Mouse (Mus musculus) hindbrain, embryonic 13.5 days (tissue): ENCODE data around the gene Slc25a38. TPM values are rescaled to one million over a fixed set of nuclear protein-coding genes. Genes with fewer than 3 reads are reported as not detected.
"Not testable (repeated sequence)": the region's sequence is repeated elsewhere in the genome, so short reads cannot be mapped to it uniquely, and the experiment has no call there.

ENCODE experiments used
- ATAC-seq: fragments of 200-750 bp; cut with Nextera tagmentation; 2 replicates; pipeline ENCODE4 v1.8.0; 2017; ENCODE audit warnings: moderate TSS enrichment; ENCODE audit not compliant: low FRiP score
- H3K27ac ChIP-seq: fragments of 300-500 bp; sonication (generic); 2 replicates; pipeline ENCODE4 v1.5.1; 2015; ENCODE audit warnings: inconsistent platforms, mild to moderate bottlenecking, moderate library complexity
- H3K27me3 ChIP-seq: fragments of 300-500 bp; sonication (generic); 2 replicates; pipeline ENCODE4 v1.6.1; 2015; ENCODE audit warnings: mild to moderate bottlenecking, inconsistent platforms
- H3K36me3 ChIP-seq: fragments of 300-500 bp; sonication (generic); 2 replicates; pipeline ENCODE4 v1.6.1; 2015; ENCODE audit warnings: mild to moderate bottlenecking, inconsistent platforms
- H3K4me1 ChIP-seq: fragments of 300-500 bp; sonication (generic); replicated peaks from 2 replicates; pipeline ENCODE4 v1.6.1; 2015; ENCODE audit warnings: inconsistent platforms
- H3K4me2 ChIP-seq: fragments of 300-500 bp; sonication (generic); 2 replicates; pipeline ENCODE4 v1.6.1; 2015; ENCODE audit warnings: inconsistent platforms, mild to moderate bottlenecking, moderate library complexity
- H3K4me3 ChIP-seq: fragments of 300-500 bp; sonication (generic); 2 replicates; pipeline ENCODE4 v1.5.1; 2015; ENCODE audit warnings: mild to moderate bottlenecking, inconsistent platforms
- H3K9ac ChIP-seq: fragments of 300-500 bp; sonication (generic); 2 replicates; pipeline ENCODE4 v1.6.1; 2015; ENCODE audit warnings: mild to moderate bottlenecking, inconsistent platforms
- H3K9me3 ChIP-seq: fragments of 300-500 bp; sonication (generic); 2 replicates; pipeline ENCODE4 v1.6.1; 2016; ENCODE audit warnings: inconsistent platforms
- WGBS: fragments of 180-500 bp; shearing (Covaris S2); methylation state at CpG from one replicate; pipeline ENCODE4 v1.1.7; 2015; 5-methylcytosine and 5-hydroxymethylcytosine counted together
- polyA plus RNA-seq: library from polyadenylated mRNA; unstranded; fragments of >200 nt; fragmentation: Nextera tagmentation; extraction: Ambion mirVana; gene quantifications from 2 replicates; pipeline ENCODE4 v1.2.1, GENCODE M21; 2015

Slc25a38 gene
- polyA plus RNA-seq, 1 experiment from 2014 or later, result 35.5 TPM

DNA sequence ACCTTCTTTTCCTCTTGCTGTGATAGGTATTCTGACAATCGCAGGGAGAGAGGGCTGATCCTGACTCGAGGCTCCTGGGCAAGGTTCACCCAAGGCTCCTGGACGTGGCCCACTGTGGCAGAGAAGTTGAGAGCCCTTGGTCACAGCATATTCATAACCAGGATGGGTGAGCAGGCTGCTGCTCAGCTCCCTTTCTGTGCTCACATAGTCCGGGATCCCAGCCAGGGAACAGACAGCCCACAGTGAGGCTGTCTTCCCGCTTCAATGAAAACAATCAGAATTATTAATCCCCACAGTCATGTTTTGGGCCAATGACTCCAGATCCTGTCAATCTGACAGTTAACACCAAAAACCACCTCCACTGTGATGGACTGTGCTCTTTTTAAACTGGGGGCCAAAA lies 28.2 kb upstream of the Slc25a38 start:
- Histone ChIP-seq H3K4me1 (no peaks in the 10 kb centered on the region), H3K4me2 (no peak overlapping the region), H3K27me3 (no peaks in the 10 kb centered on the region), H3K4me3 (no peak overlapping the region), H3K27ac (no peak overlapping the region), H3K9ac (no peak overlapping the region), H3K36me3 (no peaks in the 10 kb centered on the region), H3K9me3 (no peaks in the 10 kb centered on the region)
- 82% methylated on average over 5 of the region's 5 CpGs for WGBS
- no peak for ATAC-seq

DNA sequence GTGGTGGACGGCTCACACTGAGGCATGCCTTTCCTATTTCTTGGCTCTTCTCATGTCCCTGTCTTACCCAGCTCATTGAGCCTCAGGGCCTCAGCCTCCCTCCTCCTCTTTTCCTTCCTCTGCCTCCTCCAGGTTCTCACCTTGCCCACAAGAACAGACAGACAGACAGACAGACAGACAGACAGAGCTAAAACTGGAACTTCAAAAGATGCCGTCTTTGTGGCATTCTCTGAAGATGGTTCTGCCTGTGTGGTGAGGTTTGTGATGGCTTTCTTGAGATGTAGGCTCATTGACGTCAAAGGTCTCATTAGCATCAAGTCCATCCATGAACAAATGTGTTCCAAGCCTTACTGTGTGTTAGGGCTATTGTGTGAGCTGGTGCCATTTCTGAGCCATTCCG lies 27.5 kb upstream of the Slc25a38 start:
- Histone ChIP-seq H3K9me3 (no peaks in the 10 kb centered on the region), H3K4me3 (no peak overlapping the region), H3K36me3 (no peaks in the 10 kb centered on the region), H3K27me3 (no peaks in the 10 kb centered on the region), H3K9ac (no peak overlapping the region), H3K4me2 (no peak overlapping the region), H3K4me1 (no peaks in the 10 kb centered on the region), H3K27ac (no peak overlapping the region)
- WGBS, result 66% methylated on average over 4 of the region's 4 CpGs
- ATAC-seq, result no peak

DNA sequence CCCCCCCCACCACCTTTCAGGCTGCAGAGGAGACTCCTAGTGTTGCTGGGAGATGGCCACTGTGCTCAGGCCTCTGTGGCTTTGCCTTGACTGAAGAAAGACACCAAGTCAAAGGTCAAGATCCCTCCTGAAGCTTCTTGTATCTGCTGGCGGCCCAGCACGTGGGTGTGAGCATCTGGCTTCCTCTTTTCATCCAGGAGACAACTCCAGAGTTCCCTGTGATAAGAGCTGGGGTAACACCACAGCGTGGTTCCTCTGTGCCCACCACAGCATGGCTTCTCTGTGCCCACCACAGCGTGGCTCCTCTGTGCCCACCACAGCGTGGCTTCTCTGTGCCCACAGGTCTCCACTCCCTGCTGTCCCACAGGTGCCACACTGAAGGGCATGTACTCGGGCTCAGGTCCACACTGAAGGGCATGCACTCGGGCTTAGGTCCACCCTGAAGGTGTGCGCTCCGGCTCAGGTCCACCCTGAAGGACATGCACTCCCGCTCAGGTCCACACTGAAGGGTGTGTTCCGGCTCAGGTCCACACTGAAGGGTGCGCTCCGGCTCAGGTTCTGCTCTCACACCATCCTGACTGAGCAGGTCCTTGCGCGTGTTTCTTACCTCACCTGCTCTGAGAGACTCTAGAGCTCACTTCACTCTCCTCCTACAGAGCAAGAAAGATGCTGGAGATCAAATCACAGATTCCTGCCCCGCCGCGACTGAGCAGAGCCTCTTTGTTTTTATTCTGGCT lies 26.8 kb upstream of the Slc25a38 start:
- Histone ChIP-seq H3K4me3 (no peak overlapping the region), H3K27me3 (no peaks in the 10 kb centered on the region), H3K27ac (no peak overlapping the region), H3K9me3 (no peaks in the 10 kb centered on the region), H3K9ac (no peak overlapping the region), H3K4me1 (no peaks in the 10 kb centered on the region), H3K4me2 (no peak overlapping the region), H3K36me3 (no peaks in the 10 kb centered on the region)
- no peak for ATAC-seq
- WGBS, result 82% methylated on average over 18 of the region's 18 CpGs

DNA sequence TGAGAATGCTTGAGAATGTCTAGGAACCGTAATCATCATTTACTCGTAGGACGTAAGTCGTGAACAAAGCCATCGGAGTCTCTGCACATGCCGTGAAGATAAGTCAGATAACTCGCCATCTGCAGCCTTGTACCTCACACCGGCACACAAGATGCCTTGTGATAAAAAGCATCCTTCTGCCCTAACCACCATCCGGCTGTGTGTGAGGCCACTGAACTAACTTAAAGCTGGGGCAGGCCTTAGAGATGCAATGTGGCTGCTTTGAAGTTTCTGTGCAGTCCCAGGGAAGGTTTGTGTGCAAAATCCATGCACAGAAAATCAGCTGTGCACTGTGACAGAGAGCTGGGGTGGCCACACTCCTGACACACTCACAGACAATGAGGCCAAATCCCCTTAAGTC lies 25.8 kb upstream of the Slc25a38 start:
- Histone ChIP-seq H3K4me2 (no peak overlapping the region), H3K4me3 (no peak overlapping the region), H3K27me3 (no peaks in the 10 kb centered on the region), H3K27ac (no peak overlapping the region), H3K4me1 (no peaks in the 10 kb centered on the region), H3K9me3 (0 out of 2 replicates have a peak, but pooled peaks cover 4% of the 10 kb centered on the region), H3K36me3 (no peaks in the 10 kb centered on the region), H3K9ac (no peak overlapping the region)
- ATAC-seq, result no peak
- 91% methylated on average over 9 of the region's 9 CpGs for WGBS

DNA sequence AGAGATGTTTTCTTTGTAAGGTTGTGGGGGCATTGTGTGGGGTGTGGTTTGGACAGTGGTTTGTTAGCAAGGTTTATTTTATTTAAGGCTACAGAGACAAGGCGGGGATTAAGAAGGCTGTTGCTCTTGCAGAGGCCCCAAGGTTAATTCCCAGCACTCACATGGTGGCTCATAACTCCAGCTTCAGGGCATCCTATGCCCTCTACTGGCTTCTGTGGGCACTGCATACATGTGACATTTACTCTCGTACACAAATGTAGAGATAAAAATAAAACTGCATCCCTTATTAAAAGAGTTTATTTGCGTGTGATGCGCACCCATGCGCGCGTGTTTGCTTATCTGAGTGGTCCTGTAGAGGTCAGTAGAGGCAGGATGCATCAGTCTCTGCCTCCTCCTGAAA lies 21.0 kb upstream of the Slc25a38 start:
- no peak for ATAC-seq
- Histone ChIP-seq H3K4me3 (no peak overlapping the region), H3K27me3 (no peaks in the 10 kb centered on the region), H3K36me3 (no peaks in the 10 kb centered on the region), H3K4me1 (no peaks in the 10 kb centered on the region), H3K27ac (no peak overlapping the region), H3K4me2 (no peak overlapping the region), H3K9ac (no peak overlapping the region), H3K9me3 (0 out of 2 replicates have a peak, but pooled peaks cover 5% of the 10 kb centered on the region)
- 88% methylated on average over 7 of the region's 7 CpGs for WGBS

DNA sequence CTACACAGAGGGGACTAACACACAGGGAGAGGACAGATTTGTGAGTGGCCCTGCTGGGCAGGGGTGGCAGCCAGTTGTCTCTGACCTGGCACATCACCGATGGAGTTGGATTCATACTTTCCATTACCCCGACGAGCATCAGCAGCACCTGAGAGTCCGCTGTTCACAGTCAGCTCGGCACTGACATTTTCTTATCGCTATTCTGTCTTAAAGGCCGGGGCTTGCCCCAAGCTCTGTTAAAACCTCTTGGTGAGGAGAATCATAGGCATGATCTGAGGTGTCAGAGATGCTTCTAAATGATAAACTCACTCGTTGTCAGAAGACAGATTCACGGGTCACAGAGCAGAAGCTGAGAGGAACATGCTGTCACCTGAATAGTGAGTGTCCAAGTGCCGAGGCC lies 19.1 kb upstream of the Slc25a38 start:
- no peaks in the 10 kb centered on the region for H3K4me1 ChIP-seq
- no peak for ATAC-seq
- no peaks in the 10 kb centered on the region for H3K27me3 ChIP-seq
- no peak overlapping the region for H3K4me2 ChIP-seq
- 90% methylated on average over 10 of the region's 10 CpGs for WGBS
- H3K36me3 ChIP-seq, result no peaks in the 10 kb centered on the region
- no peak overlapping the region for H3K27ac ChIP-seq
- H3K9me3 ChIP-seq, result 0 out of 2 replicates have a peak, but pooled peaks cover 5% of the 10 kb centered on the region
- H3K9ac ChIP-seq, result no peak overlapping the region
- H3K4me3 ChIP-seq, result no peak overlapping the region

DNA sequence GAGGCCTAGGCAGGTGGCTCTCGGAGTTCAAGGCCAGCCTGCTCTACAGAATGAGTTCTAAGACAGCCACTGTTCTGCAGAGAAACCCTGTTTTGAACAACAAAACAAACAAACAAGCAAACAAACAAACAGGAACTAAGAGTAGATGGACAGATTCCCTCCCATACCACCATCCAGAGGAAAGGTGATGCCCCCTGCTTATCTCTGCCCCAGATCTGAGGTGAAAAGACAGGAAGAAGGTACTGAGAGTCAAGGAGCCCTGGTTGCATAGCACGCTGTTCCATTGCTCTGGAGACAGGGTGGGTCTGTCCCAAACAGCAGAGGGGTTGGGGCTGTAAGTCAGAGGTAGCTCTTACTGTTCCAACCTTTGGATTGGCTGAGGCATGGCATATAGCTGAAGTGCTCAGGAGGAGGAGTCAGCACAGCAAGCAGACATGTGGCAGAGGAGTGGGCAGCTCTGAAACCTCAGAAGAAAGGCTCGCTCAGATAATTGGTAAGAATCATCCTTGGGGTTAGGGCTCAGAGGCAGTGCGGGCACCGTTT lies 18.4 kb upstream of the Slc25a38 start, which contains the start of gene Ccr8:
Gene Ccr8 (plus strand): TSS at position 419 of the 543 bp plus-strand sequence.
- no peak within 1 kb of the TSS for H3K9ac ChIP-seq

DNA sequence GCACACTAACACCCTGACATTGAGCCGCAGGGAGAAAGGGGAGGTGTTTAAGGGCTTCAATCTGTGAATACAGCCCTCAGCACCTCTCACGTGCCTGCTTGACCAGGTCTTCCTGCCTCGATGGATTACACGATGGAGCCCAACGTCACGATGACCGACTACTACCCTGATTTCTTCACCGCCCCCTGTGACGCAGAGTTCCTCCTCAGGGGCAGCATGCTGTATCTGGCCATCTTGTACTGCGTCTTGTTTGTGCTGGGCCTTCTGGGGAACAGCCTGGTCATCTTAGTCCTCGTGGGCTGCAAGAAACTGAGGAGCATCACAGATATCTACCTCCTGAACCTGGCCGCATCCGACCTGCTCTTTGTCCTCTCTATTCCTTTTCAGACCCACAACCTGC lies 16.5 kb upstream of the Slc25a38 start:
- whole genome bisulfite sequencing, result 91% methylated on average over 13 of the region's 13 CpGs
- no peak overlapping the region for H3K27ac ChIP-seq
- H3K9ac ChIP-seq, result no peak overlapping the region
- 0 out of 2 replicates have a peak, but pooled peaks cover 5% of the 10 kb centered on the region for H3K9me3 ChIP-seq
- H3K27me3 ChIP-seq, result no peaks in the 10 kb centered on the region
- no peaks in the 10 kb centered on the region for H3K4me1 ChIP-seq
- H3K36me3 ChIP-seq, result no peaks in the 10 kb centered on the region
- H3K4me2 ChIP-seq, result no peak overlapping the region
- no peak overlapping the region for H3K4me3 ChIP-seq
- no peak for ATAC-seq

More for the DNA sequence above, 18.4 kb upstream of the Slc25a38 start, which contains the start of gene Ccr8:
- Histone ChIP-seq H3K4me2 (no peak within 1 kb of the TSS), H3K27ac (no peak within 1 kb of the TSS), H3K4me1 (no peaks in the 10 kb centered on the region), H3K27me3 (no peaks in the 10 kb centered on the region), H3K4me3 (no peak within 1 kb of the TSS), H3K9me3 (0 out of 2 replicates have a peak, but pooled peaks cover 5% of the 10 kb centered on the region), H3K36me3 (no peaks in the 10 kb centered on the region)
- ATAC-seq, result no peak
- 87% methylated on average over 5 of the region's 5 CpGs for WGBS

DNA sequence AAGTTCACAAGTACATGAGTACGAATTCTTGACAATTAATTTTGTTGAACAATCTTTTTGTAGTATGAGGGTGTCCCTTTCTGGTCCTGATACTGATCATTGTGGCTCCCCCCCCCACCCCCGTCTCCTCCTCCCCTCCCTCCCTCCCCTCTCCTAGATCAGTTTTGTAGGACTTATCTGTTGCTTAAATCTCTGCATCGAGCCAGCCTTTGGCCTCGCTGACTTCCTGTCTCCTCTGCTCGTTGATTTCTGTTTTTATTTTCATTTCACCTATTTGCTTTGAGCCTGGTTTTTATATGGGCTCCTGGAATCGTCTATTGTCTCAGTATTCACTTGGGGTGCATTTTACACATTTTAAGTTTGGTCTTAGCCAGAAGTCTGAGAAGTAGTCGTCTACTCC lies 14.3 kb upstream of the Slc25a38 start:
- H3K4me1 ChIP-seq, result no peaks in the 10 kb centered on the region
- no peak overlapping the region for H3K4me2 ChIP-seq
- WGBS, result 87% methylated on average over 7 of the region's 7 CpGs
- H3K9me3 ChIP-seq, result no peaks in the 10 kb centered on the region
- no peak overlapping the region for H3K4me3 ChIP-seq
- no peaks in the 10 kb centered on the region for H3K36me3 ChIP-seq
- no peak overlapping the region for H3K9ac ChIP-seq
- ATAC-seq, result no peak
- no peaks in the 10 kb centered on the region for H3K27me3 ChIP-seq
- no peak overlapping the region for H3K27ac ChIP-seq

DNA sequence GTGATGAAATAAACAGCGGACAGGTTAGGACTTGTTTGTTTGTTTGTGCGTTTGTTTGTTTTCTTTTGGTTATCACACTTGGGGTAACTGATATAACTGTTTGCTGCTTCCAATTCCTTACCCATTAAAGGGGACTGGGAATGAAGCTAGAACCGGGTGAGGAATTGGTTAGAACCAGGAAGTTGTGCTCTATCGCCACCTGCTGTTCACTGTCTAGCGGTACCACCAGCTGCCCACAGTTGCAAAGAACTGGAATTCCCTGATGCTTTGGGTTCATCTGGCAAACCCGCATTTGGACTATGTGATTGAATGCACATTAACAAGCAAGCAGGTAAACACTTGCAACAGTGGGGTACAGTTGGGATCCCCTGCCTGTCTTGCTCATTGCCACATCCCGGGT lies 11.5 kb upstream of the Slc25a38 start:
- 18% methylated on average over 7 of the region's 7 CpGs for WGBS
- no peak overlapping the region for H3K4me2 ChIP-seq
- H3K27ac ChIP-seq, result no peak overlapping the region
- peaks cover 12% of the 10 kb centered on the region for H3K9me3 ChIP-seq
- H3K4me3 ChIP-seq, result no peak overlapping the region
- H3K9ac ChIP-seq, result no peak overlapping the region
- no peaks in the 10 kb centered on the region for H3K4me1 ChIP-seq
- H3K36me3 ChIP-seq, result no peaks in the 10 kb centered on the region
- no peaks in the 10 kb centered on the region for H3K27me3 ChIP-seq
- no peak for ATAC-seq

DNA sequence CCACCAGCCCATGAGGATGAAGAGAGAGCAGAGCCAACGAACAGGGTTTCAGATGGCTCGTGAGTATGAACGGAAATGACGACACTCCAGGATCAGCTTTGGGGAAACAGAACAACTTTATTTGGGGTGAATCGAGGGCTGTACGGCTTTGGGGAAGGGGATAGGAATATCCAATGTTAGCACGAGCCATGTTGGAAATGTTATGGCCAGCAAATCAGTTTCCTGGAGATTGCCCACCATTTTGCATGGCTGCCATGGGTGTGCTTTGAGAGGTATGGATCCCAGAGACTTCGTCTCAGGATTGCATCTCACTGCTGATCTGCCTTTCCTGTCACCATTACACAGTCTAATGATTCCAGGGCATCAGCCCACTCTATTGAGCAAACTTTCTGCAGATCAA lies 10.9 kb upstream of the Slc25a38 start:
- no peak for ATAC-seq
- Histone ChIP-seq H3K27me3 (no peaks in the 10 kb centered on the region), H3K4me3 (no peak overlapping the region), H3K36me3 (no peaks in the 10 kb centered on the region), H3K4me2 (no peak overlapping the region), H3K27ac (no peak overlapping the region), H3K4me1 (no peaks in the 10 kb centered on the region), H3K9me3 (peaks cover 12% of the 10 kb centered on the region), H3K9ac (no peak overlapping the region)
- WGBS, result 93% methylated on average over 8 of the region's 8 CpGs

DNA sequence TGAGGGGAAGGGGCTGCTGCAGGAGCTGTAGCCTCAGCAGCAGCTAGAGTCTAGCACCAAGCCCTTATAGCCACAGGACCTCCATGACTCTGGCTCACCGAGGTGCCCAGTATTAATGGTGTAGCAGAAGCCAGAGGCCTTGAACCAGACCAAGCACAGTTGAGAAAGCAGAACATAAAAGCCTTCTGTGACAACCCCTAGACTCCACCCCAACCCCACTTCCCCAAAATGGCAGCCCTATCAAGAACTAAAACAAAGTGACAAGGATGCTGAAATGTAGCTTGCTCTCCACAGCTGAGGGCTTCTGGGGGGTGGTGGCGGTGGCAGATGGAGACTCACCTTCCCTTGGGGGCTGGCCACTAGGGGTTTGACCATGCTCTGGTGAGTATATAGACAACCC lies 9.0 kb upstream of the Slc25a38 start:
- ATAC-seq, result no peak
- H3K27ac ChIP-seq, result no peak overlapping the region
- 100% methylated on average over 2 of the region's 2 CpGs for WGBS

DNA sequence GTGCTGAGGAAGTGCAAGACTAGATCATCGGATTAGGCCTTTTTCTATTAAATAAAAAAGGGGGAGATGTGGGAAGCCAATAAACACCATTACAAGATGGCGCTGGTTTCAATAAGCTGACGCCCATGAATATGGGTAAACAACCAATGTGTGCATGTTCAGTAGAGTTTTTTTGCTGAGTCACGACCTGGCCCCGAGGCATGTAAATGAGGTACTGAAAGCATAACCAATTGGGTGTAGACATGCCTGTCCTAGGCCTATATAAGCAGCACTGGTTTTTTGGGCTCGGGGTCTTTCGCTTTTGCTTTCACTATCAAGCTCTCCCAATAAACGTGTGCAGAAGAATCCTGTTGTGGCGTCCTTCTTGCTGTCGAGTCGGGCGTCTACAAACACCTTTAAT lies 1.2 kb upstream of the Slc25a38 start:
- not testable (repeated sequence) for H3K9me3 ChIP-seq, H3K27ac ChIP-seq, H3K4me1 ChIP-seq, ATAC-seq, H3K9ac ChIP-seq, H3K36me3 ChIP-seq, H3K4me3 ChIP-seq, H3K4me2 ChIP-seq, H3K27me3 ChIP-seq
- WGBS, result 96% methylated on average over 12 of the region's 12 CpGs

More for the DNA sequence above, 9.0 kb upstream of the Slc25a38 start:
- no peak overlapping the region for H3K9ac ChIP-seq
- H3K4me1 ChIP-seq, result no peaks in the 10 kb centered on the region
- no peak overlapping the region for H3K4me2 ChIP-seq
- no peak overlapping the region for H3K4me3 ChIP-seq
- peaks cover 12% of the 10 kb centered on the region for H3K9me3 ChIP-seq
- no peaks in the 10 kb centered on the region for H3K36me3 ChIP-seq
- no peaks in the 10 kb centered on the region for H3K27me3 ChIP-seq
